ENCODE assay signal across 8 mouse cellular contexts in the genomic region with DNA sequence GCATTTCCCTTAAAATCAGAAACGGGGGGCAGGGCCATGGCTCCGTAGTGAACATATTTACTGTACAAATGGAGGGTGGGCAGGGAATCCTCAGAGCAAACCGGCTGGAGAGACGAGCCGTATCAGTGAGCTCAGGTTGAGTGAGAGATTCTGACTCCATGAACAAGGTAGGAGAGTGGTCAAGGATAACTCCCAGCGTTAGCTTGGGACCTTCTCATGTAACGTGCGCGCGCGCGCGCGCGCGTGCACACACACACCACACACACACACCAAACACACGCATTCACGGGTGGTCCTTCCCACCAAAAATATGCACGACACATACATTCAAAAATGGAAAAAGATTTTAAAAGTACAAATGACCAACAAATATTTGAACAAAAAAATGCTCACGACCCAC. TPM values are rescaled to one million over a fixed set of nuclear protein-coding genes. Genes with fewer than 3 reads are reported as not detected.
DNase-seq lines count a peak whose midpoint lies in the region; ATAC-seq and TF ChIP-seq lines count a peak whose summit lies in the region.

No protein-coding gene starts in this region.

- peak overlapping the region; percentile 55 for H3K9ac ChIP-seq in heart, embryonic 13.5 days
- H3K9ac ChIP-seq in intestine, embryonic 14.5 days (ENCODE audit: low read length): no peak overlapping the region
- H3K9ac ChIP-seq in stomach, embryonic 16.5 days (ENCODE audit: low read length): peak overlapping the region; percentile 20; the same call in 1 of the 2 replicates

- H3K4me3 ChIP-seq in heart, embryonic 13.5 days: peak overlapping the region; percentile 39
- peak overlapping the region; percentile 31 for H3K4me3 ChIP-seq in spleen, adult 2 months (ENCODE audit: extremely low read depth, insufficient read depth, insufficient read length)
- no peak overlapping the region for H3K4me3 ChIP-seq in intestine, embryonic 14.5 days (ENCODE audit: low read depth, low read length)
- peak overlapping the region; percentile 33 for H3K4me3 ChIP-seq in stomach, embryonic 16.5 days (replicated peaks; ENCODE audit: low read length)

- peaks cover 29% of the 10 kb centered on the region for H3K4me1 ChIP-seq in heart, embryonic 13.5 days
- peaks cover 5% of the 10 kb centered on the region; the same call in 1 of the 2 replicates for H3K4me1 ChIP-seq in spleen, adult 2 months (ENCODE audit: control insufficient read depth, insufficient read depth, insufficient read length)
- peaks cover 13% of the 10 kb centered on the region for H3K4me1 ChIP-seq in intestine, embryonic 14.5 days (replicated peaks; ENCODE audit: control insufficient read depth, insufficient read depth, low read length)
- peaks cover 12% of the 10 kb centered on the region for H3K4me1 ChIP-seq in stomach, embryonic 16.5 days (ENCODE audit: control insufficient read depth, insufficient read depth, low read length)

- H3K27ac ChIP-seq in heart, embryonic 13.5 days (replicated peaks): no peak overlapping the region
- H3K27ac ChIP-seq in spleen, adult 2 months (ENCODE audit: insufficient read depth, low read length): no peak overlapping the region
- no peak overlapping the region for H3K27ac ChIP-seq in intestine, embryonic 14.5 days (ENCODE audit: low read depth)
- H3K27ac ChIP-seq in stomach, embryonic 16.5 days (ENCODE audit: low read length): no peak overlapping the region

- 75% methylated on average over 20 of the region's 20 CpGs for WGBS in heart, embryonic 13.5 days
- 79% methylated on average over 20 of the region's 20 CpGs for WGBS in spleen, adult 2 months
- WGBS in intestine, embryonic 14.5 days: 79% methylated on average over 20 of the region's 20 CpGs
- WGBS in stomach, embryonic 16.5 days: 79% methylated on average over 20 of the region's 20 CpGs

- H3K4me2 ChIP-seq in heart, embryonic 13.5 days: peak overlapping the region; percentile 57
- peak overlapping the region; percentile 20; the same call in 1 of the 2 replicates for H3K4me2 ChIP-seq in intestine, embryonic 14.5 days (ENCODE audit: low read length)
- H3K4me2 ChIP-seq in stomach, embryonic 16.5 days (ENCODE audit: low read depth, low read length): peak overlapping the region; percentile 34

- no peak for TF ChIP-seq POLR2A in spleen, adult 2 months (IDR thresholded peaks at IDR 0.05; ENCODE audit: low read depth, low read length)

- no peaks in the 10 kb centered on the region for H3K9me3 ChIP-seq in heart, embryonic 13.5 days
- no peaks in the 10 kb centered on the region for H3K9me3 ChIP-seq in intestine, embryonic 14.5 days (ENCODE audit: control insufficient read depth, low read length)
- H3K9me3 ChIP-seq in stomach, embryonic 16.5 days (replicated peaks; ENCODE audit: control insufficient read depth, low read length): no peaks in the 10 kb centered on the region

- TF ChIP-seq CTCF in spleen, adult 2 months (IDR thresholded peaks at IDR 0.05; ENCODE audit: extremely low read depth, insufficient read depth, insufficient read length, insufficient replicate concordance): no peak

- peaks cover 18% of the 10 kb centered on the region for H3K36me3 ChIP-seq in heart, embryonic 13.5 days
- peaks cover 7% of the 10 kb centered on the region for H3K36me3 ChIP-seq in spleen, adult 2 months (ENCODE audit: control insufficient read depth, insufficient read depth, low read length)
- peaks cover 13% of the 10 kb centered on the region for H3K36me3 ChIP-seq in intestine, embryonic 14.5 days (ENCODE audit: control insufficient read depth, insufficient read depth, low read length)
- H3K36me3 ChIP-seq in stomach, embryonic 16.5 days (ENCODE audit: control insufficient read depth, insufficient read depth, low read length): 0 out of 2 replicates have a peak, but pooled peaks cover 5% of the 10 kb centered on the region

- intact Hi-C loops in left cerebral cortex, postnatal 10 days (cut with DNase I): loop anchor here (5.0 kb wide), 1 partner anchor 78 kb away; no protein-coding TSS in a partner anchor

- H3K27me3 ChIP-seq in heart, embryonic 13.5 days (replicated peaks): no peaks in the 10 kb centered on the region
- H3K27me3 ChIP-seq in spleen, adult 2 months (ENCODE audit: control insufficient read depth, insufficient read depth, low read length): no peaks in the 10 kb centered on the region
- no peaks in the 10 kb centered on the region for H3K27me3 ChIP-seq in intestine, embryonic 14.5 days (replicated peaks; ENCODE audit: control insufficient read depth, insufficient read depth, low read length)
- H3K27me3 ChIP-seq in stomach, embryonic 16.5 days (ENCODE audit: control insufficient read depth, insufficient read depth, low read length): no peaks in the 10 kb centered on the region

- ATAC-seq in heart, embryonic 13.5 days (ENCODE audit: extremely low read depth, insufficient number of reproducible peaks, low FRiP score, low TSS enrichment): no peak
- no peak for ATAC-seq in intestine, embryonic 14.5 days (replicated peaks; ENCODE audit: low FRiP score, low TSS enrichment, low read depth)
- no peak for ATAC-seq in stomach, embryonic 16.5 days (ENCODE audit: insufficient read depth, low FRiP score)
- ATAC-seq in megakaryocyte progenitor cell, adult 5-6 weeks (replicated peaks; ENCODE audit: poor library complexity): no peak

- no peak for DNase-seq in heart, adult 9 months (ENCODE audit: low spot score in 2 of 2)
- no peak for DNase-seq in spleen, adult 2 months (ENCODE audit: low read depth in 1 of 2, low spot score in 2 of 2)
- DNase-seq in spleen, adult 12 weeks (ENCODE audit: low spot score): no peak
- no peak for DNase-seq in intestine, embryonic 14.5 days (ENCODE audit: low spot score)
- no peak for DNase-seq in left cerebral cortex, postnatal 10 days (ENCODE audit: extremely low spot score in 1 of 2, low spot score in 2 of 2)

RNA-seq across cellular contexts. Expression of a gene that starts 1.8 kb away (rescaled TPM):
- 131 and 149 TPM in 2 replicates for polyA plus RNA-seq in heart, embryonic 13.5 days (2015; fragmentation: Nextera tagmentation; extraction: Ambion mirVana)
- polyA plus RNA-seq in spleen, adult 2 months (2012; rRNA removed): 11.1 and 11.8 TPM in 2 replicates
- 78.4 and 84.1 TPM in 2 replicates for polyA plus RNA-seq in intestine, embryonic 14.5 days (2014; fragmentation: Nextera tagmentation; extraction: Ambion mirVana)
- polyA plus RNA-seq in stomach, embryonic 16.5 days (2015; fragmentation: Nextera tagmentation; extraction: Ambion mirVana): 77.1 and 77.9 TPM in 2 replicates
- 10 to 100 TPM; 55.0 to 72.7 TPM for total RNA-seq in left cerebral cortex, postnatal 10 days (2021)
- 92.4 and 109 TPM in 2 replicates for total RNA-seq in megakaryocyte progenitor cell, adult 5-6 weeks (2015)
- total RNA-seq in megakaryocyte progenitor cell, adult 5-6 weeks (2017): 96.1 and 115 TPM in 2 replicates

RNA-seq across cellular contexts. Expression of a gene that starts 33.9 kb away (rescaled TPM):
- 4.2 and 4.7 TPM in 2 replicates for polyA plus RNA-seq in heart, embryonic 13.5 days (2015; fragmentation: Nextera tagmentation; extraction: Ambion mirVana)
- 0.75 and 0.80 TPM in 2 replicates for polyA plus RNA-seq in spleen, adult 2 months (2012; rRNA removed)
- polyA plus RNA-seq in intestine, embryonic 14.5 days (2014; fragmentation: Nextera tagmentation; extraction: Ambion mirVana): 4.2 and 5.1 TPM in 2 replicates
- 3.6 and 4.2 TPM in 2 replicates for polyA plus RNA-seq in stomach, embryonic 16.5 days (2015; fragmentation: Nextera tagmentation; extraction: Ambion mirVana)
- 1 to 10 TPM; 5.0 to 5.2 TPM for total RNA-seq in left cerebral cortex, postnatal 10 days (2021)
- 5.3 and 6.9 TPM in 2 replicates for total RNA-seq in megakaryocyte progenitor cell, adult 5-6 weeks (2015)
- total RNA-seq in megakaryocyte progenitor cell, adult 5-6 weeks (2017): 3.5 and 3.8 TPM in 2 replicates

RNA-seq across cellular contexts. Expression of a gene that starts 50.0 kb away (rescaled TPM):
- 46.8 and 51.9 TPM in 2 replicates for polyA plus RNA-seq in heart, embryonic 13.5 days (2015; fragmentation: Nextera tagmentation; extraction: Ambion mirVana)
- 10.3 and 15.6 TPM in 2 replicates for polyA plus RNA-seq in spleen, adult 2 months (2012; rRNA removed)
- polyA plus RNA-seq in intestine, embryonic 14.5 days (2014; fragmentation: Nextera tagmentation; extraction: Ambion mirVana): 80.0 and 85.5 TPM in 2 replicates
- polyA plus RNA-seq in stomach, embryonic 16.5 days (2015; fragmentation: Nextera tagmentation; extraction: Ambion mirVana): 44.5 and 47.6 TPM in 2 replicates
- total RNA-seq in left cerebral cortex, postnatal 10 days (2021): 10 to 100 TPM; 34.8 to 36.1 TPM
- total RNA-seq in megakaryocyte progenitor cell, adult 5-6 weeks (2015): 143 and 148 TPM in 2 replicates
- 185 and 221 TPM in 2 replicates for total RNA-seq in megakaryocyte progenitor cell, adult 5-6 weeks (2017)

RNA-seq across cellular contexts. Expression of a gene that starts 50.0 kb away (rescaled TPM):
- 138 and 158 TPM in 2 replicates for polyA plus RNA-seq in heart, embryonic 13.5 days (2015; fragmentation: Nextera tagmentation; extraction: Ambion mirVana)
- 10.4 and 10.7 TPM in 2 replicates for polyA plus RNA-seq in spleen, adult 2 months (2012; rRNA removed)
- polyA plus RNA-seq in intestine, embryonic 14.5 days (2014; fragmentation: Nextera tagmentation; extraction: Ambion mirVana): 165 and 173 TPM in 2 replicates
- 160 and 166 TPM in 2 replicates for polyA plus RNA-seq in stomach, embryonic 16.5 days (2015; fragmentation: Nextera tagmentation; extraction: Ambion mirVana)
- total RNA-seq in left cerebral cortex, postnatal 10 days (2021): 100 to 1,000 TPM; 122 TPM
- total RNA-seq in megakaryocyte progenitor cell, adult 5-6 weeks (2015): 106 and 112 TPM in 2 replicates
- 102 and 105 TPM in 2 replicates for total RNA-seq in megakaryocyte progenitor cell, adult 5-6 weeks (2017)
